ENCODE assay signal across 16 mouse cellular contexts in the genomic region with DNA sequence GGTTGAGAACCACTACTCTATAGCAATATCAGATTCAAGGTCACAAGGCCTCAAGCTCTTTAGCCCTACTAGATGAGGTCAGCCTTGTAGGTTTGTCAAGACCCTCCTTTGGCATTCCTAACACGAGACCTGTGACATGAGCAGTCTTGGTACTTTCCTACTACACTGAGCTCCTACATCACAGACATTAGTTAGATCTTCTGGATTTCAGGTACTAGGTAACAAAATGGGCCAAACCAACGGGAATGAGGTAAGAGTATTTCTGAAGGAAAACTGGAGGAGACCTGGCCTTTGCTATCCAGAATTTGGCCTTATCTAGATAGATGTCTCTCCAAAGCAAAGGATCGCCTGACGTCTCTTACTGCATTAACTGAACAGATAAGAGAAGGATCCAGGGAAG.
"Had no signal": no experiment of that assay in that cellular context is flagged by ENCODE, and none has a peak within 500 bp of the region (broad histone marks: within the 10 kb centered on the region; RNA-seq: fewer than 3 reads in every experiment).

No protein-coding gene starts in this region.

- H3K27ac ChIP-seq: neural tube, embryonic 13.5 days; neural tube, embryonic 15.5 days; stomach, embryonic 15.5 days; stomach, postnatal 0 days had no signal

- H3K4me3 ChIP-seq: neural tube, embryonic 13.5 days; neural tube, embryonic 15.5 days; stomach, embryonic 15.5 days had no signal

- DNase-seq: retina, postnatal 1 day; right cerebral cortex, adult 18-20 months; right cerebral cortex, postnatal 14 days; right cerebral cortex, postnatal 25 days; right cerebral cortex, postnatal 4 days; spleen, adult 18-20 months; thymus, adult 18-20 months; thymus, adult 2 months; thymus, postnatal 14 days; thymus, postnatal 25 days; thymus, postnatal 36 days; thymus, postnatal 4 days had no signal
